Mouse (Mus musculus) left cerebral cortex, adult 9 months (tissue): ENCODE measurements around the gene Brpf3.
"Not testable (repeated sequence)": the region's sequence is repeated elsewhere in the genome, so short reads cannot be mapped to it uniquely, and the experiment has no call there.

ENCODE experiments used
- DNase-seq, 2 experiments: peaks; one replicate each; pipeline ENCODE4 v3.0.0; 2022; ENCODE audit warnings: low spot score in 2 of 2

Gene Brpf3

DNA sequence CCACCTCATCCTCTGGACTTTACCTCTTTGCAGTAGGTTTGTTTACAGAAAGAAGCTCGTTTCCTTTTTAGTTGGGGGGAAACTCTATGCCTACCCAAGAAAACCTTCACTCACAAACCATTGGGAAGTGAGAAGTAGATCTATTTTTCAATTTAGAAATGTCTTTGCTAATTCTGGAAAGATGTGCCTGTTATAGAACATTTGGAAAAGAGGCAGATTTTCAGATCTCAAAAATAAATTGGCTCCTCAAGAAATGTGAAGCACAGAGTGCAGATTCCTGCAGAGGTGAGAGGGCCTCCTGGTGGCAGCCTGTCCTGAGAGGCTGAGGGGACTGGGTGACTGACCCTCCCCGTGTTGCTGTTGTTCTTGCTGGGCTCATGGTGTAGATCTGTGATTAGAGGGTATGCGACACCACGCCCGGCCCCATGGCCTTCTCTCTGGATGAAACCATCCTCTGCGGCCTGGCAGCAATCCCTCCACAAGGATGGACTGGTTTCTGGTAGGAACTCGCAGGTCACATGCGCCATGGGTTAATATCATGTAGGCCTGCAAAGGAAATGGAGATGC lies 26.9 kb downstream of the Brpf3 start:
- DNase-seq: no peak

DNA sequence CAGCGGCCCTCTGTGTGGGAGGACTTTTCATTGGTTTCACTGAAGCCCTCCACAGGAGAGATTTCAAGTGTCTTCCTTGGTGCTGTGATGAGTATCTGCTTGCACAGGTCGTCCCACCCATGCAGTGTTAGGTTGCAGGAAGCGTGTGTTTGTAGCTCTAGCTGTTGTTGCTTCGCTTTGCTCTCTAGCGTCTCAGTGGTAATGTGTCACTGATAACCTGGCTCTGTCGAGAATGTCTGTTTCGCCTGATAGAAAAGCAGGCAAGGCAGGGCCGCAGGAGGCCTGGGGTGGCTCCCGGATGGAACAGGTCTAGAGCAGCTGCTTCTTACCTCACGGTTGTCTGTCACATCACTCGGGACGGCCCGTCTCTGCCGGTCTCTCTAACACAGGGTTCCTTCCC lies 28.2 kb downstream of the Brpf3 start:
- no peak for DNase-seq

DNA sequence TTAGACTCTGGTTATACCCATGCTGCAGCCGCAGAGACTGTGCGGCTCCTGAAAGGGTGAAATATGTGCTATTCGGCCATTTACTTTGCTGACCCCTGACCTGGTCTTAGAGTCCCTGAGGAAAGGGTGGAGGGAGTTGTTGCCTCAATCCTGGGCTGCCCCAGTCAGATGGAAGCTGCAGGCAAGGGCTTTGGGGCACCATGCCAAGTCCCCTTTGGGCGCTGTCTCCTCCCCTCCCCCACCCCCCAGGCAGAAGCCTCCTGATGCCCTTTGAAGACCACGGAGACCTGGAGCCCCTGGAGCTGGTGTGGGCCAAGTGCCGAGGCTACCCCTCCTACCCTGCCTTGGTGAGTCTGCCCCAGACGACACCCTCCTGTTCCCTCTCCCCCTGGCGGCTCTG lies 30.2 kb downstream of the Brpf3 start:
- no peak for DNase-seq

DNA sequence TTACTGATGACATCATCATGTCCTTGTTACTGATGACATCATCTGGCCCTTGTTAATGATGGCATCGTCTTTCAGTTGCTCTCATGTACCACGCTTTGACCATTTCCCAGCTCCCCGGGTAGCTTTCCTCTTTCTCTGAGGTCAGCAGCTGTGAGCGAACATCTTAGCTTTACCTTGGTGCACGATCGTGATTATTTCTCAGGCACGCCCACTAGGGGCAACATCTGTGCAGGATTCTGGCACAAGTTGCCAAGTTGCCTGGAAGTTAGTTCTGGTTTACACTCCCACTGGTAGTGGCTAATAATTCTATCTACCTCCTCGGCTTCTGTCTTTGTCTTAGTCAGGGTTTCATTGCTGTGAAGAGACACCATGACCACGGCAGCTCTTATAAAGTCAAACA lies 31.1 kb downstream of the Brpf3 start:
- no peak for DNase-seq

DNA sequence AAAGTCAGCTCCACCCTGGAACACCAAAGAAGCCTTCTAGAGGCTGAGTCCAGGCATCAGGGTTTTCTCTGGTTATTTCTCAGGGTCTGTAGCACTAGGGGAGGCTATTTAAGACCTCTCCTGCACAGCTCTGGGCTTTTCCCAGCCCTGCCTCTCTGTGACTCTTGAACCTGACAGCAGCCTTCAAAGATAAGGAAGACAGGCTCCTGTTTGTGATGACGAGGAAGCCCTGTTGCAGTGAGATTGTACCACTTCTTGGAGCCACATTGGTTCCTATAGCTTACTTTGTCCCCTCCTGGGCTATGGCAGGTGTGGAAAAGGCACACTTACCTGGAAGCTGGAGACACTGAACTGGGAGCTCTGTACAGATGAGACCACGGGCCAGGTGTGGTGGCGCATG lies 32.0 kb downstream of the Brpf3 start:
- DNase-seq: no peak

DNA sequence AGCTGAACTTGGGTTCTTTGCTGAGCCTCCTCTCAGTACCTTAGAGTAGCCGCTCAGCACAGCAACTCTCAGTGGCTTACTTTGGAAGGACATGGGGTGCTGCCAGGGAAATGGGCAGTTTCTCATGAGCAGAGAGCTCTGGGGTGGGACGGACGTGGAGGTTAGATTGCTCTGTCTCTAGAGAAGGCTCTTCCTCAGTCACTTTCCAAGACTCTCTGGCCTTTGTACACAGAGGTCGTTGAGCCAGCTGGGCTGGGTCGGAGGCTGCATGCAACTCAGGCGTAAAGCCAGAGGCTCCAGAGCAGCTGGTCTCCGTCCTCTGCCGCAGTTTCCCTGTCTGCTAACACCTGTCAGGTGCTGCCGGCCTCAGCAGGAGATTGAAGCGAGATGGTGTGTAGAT lies 33.8 kb downstream of the Brpf3 start:
- no peak for DNase-seq

DNA sequence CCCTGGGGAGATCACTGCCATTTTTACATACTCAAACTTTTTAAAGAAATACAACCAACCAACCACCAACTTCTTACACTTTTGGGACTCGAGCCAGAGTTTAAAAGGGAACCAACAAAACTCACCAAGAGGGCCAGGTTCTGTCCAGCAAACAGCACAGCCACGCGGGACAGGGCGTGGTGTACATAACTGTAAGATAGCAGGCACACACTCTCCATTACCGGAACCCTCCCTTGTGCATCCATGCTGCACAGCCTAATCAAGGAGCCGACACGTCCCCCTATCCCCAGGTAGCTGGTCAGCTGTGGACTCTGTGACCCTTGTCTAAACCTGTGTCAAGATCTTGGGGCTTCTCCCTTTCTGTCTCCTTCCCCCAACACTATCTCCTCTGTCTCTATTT lies 37.0 kb downstream of the Brpf3 start:
- DNase-seq: no peak

DNA sequence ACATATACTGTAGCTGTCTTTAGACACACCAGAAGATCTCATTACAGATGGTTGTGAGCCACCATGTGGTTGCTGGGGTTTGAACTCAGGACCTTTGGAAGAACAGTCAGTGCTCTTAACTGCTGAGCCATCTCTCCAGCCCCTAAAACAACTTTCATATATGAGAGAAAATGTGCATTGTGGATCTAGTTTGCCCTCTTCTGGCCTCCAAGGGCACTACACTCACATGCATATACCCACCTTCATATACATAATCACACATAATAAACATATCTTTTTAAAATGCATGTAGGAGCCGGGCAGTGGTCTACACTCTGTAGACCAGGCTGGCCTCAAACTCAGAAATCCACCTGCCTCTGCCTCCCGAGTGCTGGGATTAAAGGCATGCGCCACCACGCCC lies 41.1 kb downstream of the Brpf3 start:
- DNase-seq: not testable (repeated sequence)

DNA sequence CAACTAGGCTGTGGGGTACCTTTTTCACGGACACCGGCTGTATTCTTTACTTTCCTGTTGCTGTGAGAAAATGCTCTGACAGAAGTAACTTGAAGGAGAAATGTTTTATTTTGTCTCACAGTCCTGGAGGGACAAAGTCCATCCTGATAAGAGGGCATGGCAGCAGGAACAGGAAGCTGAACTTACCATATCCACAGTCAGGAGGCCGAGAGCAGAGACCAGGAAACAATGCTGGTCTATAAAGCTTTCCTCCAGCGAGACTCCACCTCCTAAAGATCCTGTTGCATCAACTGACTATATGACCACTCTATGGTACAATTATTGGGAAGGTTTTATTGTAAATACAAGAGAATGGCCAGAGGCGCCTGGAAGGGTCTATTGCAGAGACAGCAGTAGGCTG lies 42.8 kb downstream of the Brpf3 start:
- DNase-seq: no peak

DNA sequence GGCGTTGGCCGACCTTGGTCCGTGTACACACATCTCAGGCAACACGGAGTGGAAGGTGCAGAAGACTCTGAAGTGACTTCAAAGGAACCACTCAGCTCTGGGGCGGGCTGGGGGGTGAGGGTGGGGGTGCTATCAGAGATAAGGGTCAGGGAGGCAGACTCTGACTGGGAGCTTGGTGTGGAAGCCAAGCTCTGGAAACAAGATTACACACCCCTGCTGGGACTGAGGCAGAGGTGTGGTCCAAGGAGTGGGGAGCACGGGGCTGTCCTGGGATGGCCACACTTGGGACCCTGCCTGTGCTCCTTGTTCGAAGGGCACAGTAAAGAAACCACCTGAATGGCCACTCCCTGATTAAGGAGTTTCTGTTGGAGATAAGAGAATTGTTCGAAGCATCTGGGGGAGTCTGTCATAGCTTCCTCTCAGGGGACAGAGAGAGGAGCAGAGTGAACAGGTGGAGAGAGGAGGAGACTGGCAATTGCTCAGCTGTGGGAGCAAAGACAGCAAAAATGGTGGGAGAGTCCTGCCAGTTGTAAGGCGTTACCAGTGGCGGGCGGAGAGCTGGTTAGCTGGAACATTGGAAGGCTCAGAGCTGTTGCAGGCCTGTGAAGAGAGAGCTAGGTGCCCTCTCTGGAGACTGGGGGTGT lies 46.2 kb downstream of the Brpf3 start:
- no peak for DNase-seq

DNA sequence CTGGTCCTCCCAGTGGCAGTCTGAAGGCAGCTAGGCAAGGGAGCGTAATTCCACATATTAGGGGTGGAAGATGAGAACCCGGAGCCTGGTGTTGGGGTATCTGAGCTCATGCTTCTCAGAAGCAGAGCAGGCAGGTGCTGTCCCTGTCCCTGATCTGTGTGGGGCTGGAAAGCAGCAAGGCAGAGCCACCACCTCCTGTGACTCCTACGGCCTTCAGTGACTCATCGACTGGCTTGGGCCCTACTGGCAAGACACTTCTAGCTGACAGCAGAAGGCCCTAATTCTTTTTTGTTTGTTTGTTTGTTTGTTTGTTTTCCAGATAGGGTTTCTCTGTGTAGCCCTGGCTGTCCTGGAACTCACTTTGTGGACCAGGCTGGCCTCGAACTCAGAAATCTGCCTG lies 49.6 kb downstream of the Brpf3 start:
- no peak for DNase-seq

DNA sequence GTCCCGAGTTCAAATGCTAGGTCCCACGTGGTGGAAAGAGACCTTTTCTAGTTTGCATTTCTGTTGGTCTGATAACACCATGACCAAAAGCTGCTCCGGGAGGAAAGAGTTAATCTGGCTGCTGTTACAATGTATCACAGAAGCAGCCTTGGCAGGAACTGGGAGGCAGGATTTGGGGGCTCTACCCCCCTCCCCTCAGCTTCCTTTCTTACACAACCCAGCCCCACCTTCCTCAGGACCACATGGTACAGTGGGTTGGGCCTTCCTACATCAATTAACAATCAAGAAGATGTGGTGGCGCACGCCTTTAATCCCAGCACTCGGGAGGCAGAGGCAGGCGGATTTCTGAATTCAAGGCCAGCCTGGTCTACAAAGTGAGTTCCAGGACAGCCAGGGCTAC lies 53.5 kb downstream of the Brpf3 start:
- no peak for DNase-seq

DNA sequence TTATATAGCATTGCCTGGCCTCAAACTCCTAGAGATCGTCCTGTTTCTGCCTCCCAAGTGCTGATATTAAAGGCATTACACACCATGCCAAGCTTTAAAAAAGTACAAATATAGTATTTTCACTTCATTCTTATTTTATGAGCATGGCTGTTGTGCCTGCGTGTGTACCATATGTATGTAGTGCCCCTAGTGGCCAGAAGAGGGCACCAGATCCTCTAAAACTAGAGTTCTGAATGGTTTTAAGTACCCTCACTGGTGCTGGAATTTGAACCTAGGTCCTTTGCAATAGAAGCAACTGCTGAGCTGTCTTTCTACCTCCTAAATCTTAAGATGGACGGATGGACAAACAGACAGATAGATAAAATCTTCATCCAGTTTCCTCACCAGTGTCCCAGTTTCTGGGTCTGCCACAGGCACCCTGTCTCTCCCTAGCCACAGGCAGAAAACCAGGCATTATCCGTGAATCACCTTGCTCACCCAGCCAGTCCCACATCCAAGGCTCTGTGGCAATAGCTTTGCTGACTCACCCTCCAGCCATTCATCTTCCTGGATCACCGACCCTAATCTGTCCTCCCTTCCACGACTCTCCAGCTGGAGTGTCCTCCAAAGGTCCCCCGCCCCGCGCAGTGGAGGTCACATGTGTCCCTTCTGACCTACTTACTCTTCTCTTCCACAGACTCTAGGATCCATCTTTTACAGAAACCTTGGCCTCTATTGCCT lies 54.4 kb downstream of the Brpf3 start:
- DNase-seq: no peak

DNA sequence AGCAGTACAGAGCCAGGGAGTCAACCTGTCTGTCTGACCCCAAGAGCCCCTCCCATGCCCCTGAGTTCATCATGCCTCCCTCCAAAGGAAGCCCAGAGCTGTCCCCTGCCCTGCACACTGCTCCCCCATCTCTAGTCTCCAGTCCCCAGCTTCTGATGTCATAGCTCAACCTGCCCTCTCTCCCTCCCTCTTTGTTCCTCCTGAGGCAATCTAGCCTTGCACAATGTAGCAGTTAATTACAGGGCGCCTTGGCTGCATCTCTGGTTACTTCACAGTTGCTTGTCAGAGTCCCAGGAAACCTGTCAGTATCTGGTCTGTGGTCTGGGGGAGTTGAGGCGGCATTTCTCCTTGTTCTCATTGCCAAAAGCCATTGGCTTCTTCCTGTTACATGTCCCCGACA lies 55.1 kb downstream of the Brpf3 start:
- no peak for DNase-seq

DNA sequence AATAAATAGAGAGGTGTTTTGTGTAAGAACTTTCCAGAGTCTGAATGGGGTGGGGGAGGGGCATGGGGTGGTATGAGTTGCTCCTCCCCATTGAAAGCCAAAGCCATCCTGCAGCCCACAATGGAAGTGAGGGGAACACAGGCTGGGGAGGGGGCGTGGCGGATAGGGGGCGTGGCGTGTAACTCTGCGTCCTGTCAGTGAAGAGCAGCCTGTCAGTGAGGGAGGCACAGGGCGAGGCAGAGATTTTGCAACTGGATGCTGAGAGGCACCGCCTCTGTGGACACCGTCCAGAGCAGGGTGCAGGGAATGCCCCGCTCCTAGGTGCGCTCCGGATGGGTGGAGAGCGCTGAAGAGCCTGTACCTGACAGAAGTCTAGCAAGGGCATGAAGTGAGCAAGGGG lies 57.3 kb downstream of the Brpf3 start, which contains the start of gene Pnpla1:
Pnpla1 (plus strand) TSS at position 207 of the 400 bp plus-strand sequence.
- DNase-seq: no peak

DNA sequence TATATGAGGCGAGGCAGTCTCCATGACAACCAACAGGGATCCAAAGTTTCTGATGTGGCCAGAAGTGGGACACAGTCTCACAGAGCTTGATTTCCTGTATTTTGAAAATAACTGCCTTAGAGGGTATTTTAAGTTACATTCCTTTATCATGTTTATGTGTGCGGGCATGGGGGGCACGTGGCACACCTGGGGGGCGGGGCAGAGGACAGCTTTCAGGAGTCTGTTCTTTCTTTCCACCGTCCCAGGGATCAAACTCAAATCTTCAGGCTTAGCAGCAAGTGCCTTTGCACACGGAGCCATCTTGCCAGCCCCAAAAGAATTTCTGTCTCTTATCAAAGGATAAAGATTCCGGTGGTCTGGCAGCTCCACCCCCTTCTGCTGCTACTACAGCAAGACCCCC lies 63.0 kb downstream of the Brpf3 start:
- no peak for DNase-seq

DNA sequence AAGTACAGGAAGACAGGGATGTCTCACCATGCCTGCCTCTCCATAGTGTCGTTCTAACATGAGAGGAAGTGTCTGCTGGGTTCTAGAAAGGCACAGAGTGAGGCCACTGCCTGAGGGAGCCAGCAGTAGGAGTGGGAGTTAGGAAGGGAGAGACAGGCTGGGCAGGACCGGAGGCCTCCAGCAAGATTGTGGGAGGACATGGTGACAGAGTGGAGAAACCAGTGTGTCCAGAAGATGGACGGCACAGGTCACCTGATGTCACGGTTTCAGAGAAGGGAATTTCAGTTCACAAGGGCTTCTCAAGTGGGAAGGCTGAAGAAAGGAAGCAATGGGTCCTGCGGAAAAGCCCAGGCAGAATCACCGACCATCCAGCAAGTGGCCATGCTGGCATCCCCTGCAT lies 63.6 kb downstream of the Brpf3 start:
- DNase-seq: no peak

DNA sequence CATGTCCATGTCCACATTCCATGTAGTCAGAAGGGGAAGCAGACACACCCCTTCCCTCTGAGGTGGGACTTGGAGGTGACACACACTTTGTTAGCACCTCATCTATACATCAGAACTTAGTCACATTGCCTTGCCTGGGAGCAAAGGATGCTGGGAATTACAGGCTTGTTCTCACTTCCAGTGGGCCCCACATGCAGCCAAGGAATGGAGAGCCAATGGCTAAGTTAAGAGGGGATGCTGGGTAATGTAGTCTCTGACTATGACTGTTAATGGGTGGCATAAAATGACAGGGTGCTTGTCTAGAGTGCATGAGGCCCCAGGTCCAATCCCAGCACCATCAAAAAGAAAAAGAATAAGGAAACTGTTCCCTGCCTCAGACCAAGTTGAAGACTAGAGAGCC lies 66.0 kb downstream of the Brpf3 start:
- no peak for DNase-seq

DNA sequence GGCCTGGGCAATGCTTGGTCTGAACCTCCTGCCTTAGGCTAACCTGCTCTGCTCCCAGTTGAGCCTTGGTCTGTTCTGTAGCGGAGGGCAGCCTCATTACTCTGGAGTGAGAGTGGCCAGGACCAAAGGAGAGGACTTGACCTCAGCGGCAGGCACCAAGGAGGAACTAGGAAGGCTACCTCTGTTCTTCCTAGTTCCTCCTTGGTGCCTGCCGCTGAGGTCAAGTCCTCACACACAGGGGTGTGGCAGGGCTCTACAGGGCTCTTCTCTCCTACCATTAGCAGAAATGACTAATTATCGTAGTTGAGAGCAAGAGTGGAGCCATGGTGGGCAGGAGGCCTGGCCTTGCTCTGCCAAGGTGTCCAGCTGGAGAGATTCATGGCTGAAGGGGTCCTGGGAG lies 66.5 kb downstream of the Brpf3 start:
- no peak for DNase-seq

DNA sequence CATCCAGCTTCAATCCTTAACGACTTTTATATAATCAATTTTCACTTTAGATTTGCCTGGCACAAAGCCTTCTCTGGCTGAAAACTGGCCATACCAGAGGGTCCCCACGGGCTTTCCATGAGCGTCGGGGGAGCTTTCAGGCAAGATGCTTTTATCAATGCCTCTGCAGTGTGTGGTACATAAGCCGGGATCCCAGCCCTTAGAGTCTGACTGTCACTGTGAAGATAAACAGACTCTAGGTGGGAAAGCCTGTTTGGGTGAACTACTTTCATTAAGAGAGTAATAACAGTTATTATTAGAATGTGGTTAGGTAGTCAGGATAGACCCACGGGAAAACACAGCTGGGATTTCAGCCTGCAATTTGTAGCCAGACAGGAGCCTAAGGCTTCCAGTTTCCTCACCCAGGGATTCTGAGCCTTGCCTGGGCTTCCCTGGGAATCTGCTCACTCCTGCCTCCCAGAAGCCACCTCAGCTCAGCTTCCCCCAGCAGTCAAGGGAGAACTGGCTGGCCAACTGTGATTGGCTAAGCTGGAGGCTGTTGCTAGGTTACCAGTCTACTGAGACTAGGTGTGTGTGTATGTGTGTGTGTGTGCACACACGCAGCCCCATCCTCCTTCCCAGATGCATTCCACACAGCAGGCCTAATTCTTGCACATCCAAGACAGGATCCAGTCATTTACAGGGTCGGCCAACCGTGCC lies 68.7 kb downstream of the Brpf3 start:
- peak; percentile 82 for DNase-seq

DNA sequence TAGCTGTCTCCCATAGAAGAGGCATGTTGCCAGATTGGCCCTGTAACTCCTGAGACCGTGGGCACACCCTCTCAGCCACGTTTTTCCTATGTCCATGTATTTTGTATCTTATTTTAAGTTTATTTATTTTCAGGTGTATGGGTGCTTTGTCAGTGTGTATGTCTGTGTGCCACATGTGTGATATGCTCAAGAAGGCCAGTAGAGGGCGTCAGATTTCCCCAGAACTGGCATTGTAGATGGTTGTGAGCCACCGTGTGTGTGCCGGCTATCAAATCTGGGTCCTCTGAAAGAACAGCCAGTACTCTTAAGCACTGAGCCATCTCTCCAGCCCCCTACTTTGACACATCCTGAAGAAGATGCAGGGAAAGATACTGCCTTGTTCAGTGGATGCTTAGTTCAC lies 69.5 kb downstream of the Brpf3 start:
- DNase-seq: no peak

DNA sequence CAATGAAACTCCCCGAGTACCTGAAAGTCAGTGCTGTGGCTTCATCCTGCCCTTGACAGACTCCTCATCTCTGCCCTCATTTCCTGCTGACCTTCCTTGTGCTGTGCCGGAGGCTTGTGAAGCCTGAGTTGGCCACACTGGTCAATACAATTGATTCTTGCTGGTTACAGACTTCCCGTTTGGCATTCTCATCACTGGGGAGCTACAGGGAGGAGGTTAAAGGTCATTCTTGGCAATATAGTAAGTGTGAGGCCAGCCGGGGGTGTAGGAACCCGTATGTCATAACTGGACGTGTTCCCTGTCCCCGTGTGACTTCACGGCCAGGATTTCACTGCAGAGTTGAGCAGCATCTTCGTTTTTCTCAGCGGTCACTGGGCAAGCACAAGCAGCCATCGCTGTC lies 70.9 kb downstream of the Brpf3 start:
- DNase-seq: no peak

DNA sequence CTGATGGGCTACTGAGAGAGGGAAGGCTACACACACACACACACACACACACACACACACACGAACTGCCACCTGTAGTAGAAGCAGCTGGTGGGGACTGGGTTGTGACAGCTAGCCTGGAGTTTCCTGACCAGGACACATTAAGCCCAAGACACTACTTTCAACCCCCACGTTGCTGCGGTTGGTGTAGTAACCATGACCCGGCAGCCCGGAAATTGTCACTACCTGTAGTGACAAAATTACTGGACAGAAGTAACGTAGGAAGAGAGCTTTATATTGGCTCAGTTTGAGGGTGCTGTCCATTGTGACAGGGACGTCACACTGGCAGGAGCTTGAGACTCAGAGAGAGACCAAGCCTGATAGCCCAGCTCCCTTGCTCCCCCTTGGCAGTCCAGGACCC lies 71.4 kb downstream of the Brpf3 start:
- DNase-seq: no peak
